Mouse (Mus musculus): Measurements from ENCODE around the gene Dnaja4. TPM values are rescaled to one million over a fixed set of nuclear protein-coding genes. Genes with fewer than 3 reads are reported as not detected.

Dnaja4 gene
- polyA plus RNA-seq, 1 experiment from 2014 or later: 3.5 TPM

DNA sequence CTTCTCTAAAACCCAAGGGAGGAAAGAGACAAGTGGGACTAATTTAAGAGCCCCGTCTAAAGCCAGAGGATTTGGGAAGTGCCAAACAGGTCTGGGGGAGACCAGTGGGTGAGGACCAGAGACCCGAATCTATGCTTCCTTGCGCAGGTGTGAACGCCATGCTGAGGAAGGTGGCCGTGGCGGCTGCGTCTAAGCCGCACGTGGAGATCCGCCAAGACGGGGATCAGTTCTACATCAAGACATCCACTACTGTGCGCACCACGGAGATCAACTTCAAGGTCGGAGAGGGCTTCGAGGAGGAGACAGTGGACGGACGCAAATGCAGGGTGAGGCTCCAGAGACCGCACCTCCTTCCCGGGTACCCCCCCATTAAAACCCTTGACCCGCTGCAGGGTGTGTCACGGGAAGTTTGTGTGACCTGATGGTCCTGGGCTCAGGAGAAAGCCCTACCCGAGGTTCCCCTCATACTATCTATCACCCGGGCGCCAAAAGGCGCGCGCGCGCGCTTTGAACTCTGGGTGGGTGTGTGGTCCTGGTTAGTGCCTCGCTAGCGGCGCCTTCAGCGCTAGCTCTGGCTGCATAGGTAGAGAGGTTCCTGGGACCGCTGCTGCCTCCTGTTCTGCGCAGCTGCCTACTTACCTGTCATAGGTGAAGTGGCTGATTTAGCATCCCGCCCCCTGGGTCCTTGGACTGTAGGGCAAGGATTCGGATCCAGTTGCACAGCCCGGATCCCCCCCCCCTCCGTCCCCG is 66.8 kb downstream of the Dnaja4 start:
- H3K4me1 ChIP-seq: peaks cover 83% of the 10 kb centered on the region
- H3K27ac ChIP-seq (replicated peaks): peak overlapping the region; percentile 87

More for the DNA sequence above, 66.8 kb downstream of the Dnaja4 start:
- peak overlapping the region; percentile 61 for H3K4me3 ChIP-seq
- H3K9me3 ChIP-seq: no peaks in the 10 kb centered on the region
- H3K36me3 ChIP-seq (replicated peaks): peaks cover 26% of the 10 kb centered on the region
- peak; percentile 72 for DNase-seq (ENCODE audit: low spot score)
- WGBS: under 1% methylated on average over 41 of the region's 41 CpGs
- H3K27me3 ChIP-seq (replicated peaks; ENCODE audit: low read depth, poor library complexity, severe bottlenecking): peaks cover 65% of the 10 kb centered on the region

Small RNA genes lying within 50 kb of the gene (microRNA-seq; reads per million reads assigned to microRNA genes)
- not detected for gene Mir5710

Other genes with a start within 250 kb of the Dnaja4 start
- gene Dmxl2, start 197.2 kb upstream of the Dnaja4 start, polyA plus RNA-seq (2016; fragmentation: Nextera tagmentation; extraction: Ambion mirVana): 6.1 and 6.4 TPM in 2 replicates
- gene Sh2d7, start 159.9 kb upstream of the Dnaja4 start, polyA plus RNA-seq (2016; fragmentation: Nextera tagmentation; extraction: Ambion mirVana): not detected in 2 replicates
- gene Cib2, start 138.7 kb upstream of the Dnaja4 start, polyA plus RNA-seq (2016; fragmentation: Nextera tagmentation; extraction: Ambion mirVana): 9.9 TPM in 2 replicates
- 119 and 122 TPM in 2 replicates for gene Idh3a, start 112.5 kb upstream of the Dnaja4 start, polyA plus RNA-seq (2016; fragmentation: Nextera tagmentation; extraction: Ambion mirVana)
- 2.7 and 3.6 TPM in 2 replicates for gene Acsbg1, start 37.0 kb upstream of the Dnaja4 start, polyA plus RNA-seq (2016; fragmentation: Nextera tagmentation; extraction: Ambion mirVana)
- gene Wdr61, start 35.6 kb downstream of the Dnaja4 start, polyA plus RNA-seq (2016; fragmentation: Nextera tagmentation; extraction: Ambion mirVana): 182 and 188 TPM in 2 replicates
- gene Crabp1, start 65.9 kb downstream of the Dnaja4 start, polyA plus RNA-seq (2016; fragmentation: Nextera tagmentation; extraction: Ambion mirVana): 1,341 and 1,562 TPM in 2 replicates
- 46.0 and 48.7 TPM in 2 replicates for gene Ireb2, start 164.9 kb downstream of the Dnaja4 start, polyA plus RNA-seq (2016; fragmentation: Nextera tagmentation; extraction: Ambion mirVana)
- gene Hykk, start 218.4 kb downstream of the Dnaja4 start, polyA plus RNA-seq (2016; fragmentation: Nextera tagmentation; extraction: Ambion mirVana): 4.9 and 5.7 TPM in 2 replicates

Measured in embryonic facial prominence, embryonic 10.5 days (tissue).